Mouse (Mus musculus) small intestine, adult 2 months (tissue): Measurements from ENCODE around the gene Selplg.

Source experiments
- CTCF ChIP-seq: fragments of 200-500 bp; IDR thresholded peaks from 2 replicates; pipeline ENCODE4 v1.5.1; 2012; ENCODE audit warnings: low read depth, mild to moderate bottlenecking, control low read depth, inconsistent platforms, low read length, moderate library complexity, mixed read lengths; ENCODE audit not compliant: insufficient replicate concordance, insufficient read length; ENCODE audit errors: extremely low read depth
- POLR2A ChIP-seq: fragments of 200-500 bp; IDR thresholded peaks from 2 replicates; pipeline ENCODE4 v1.6.1; 2012; ENCODE audit warnings: low read depth, mild to moderate bottlenecking, control low read depth, inconsistent platforms, low read length, moderate library complexity

GRCm38 (mm10) chr5:113810111-113810510, 22.3 kb downstream of the Selplg start:
- no peak for TF ChIP-seq CTCF
- no peak for TF ChIP-seq POLR2A
